In genomic region chr12:89106029-89106733, GRCm38 (mm10) we compare ENCODE assay signal across 8 mouse cellular contexts.
DNase-seq lines count a peak whose midpoint lies in the region; ATAC-seq and TF ChIP-seq lines count a peak whose summit lies in the region.

No protein-coding gene starts in this region.

- DNase-seq in 3T3-L1 (ENCODE audit: low read depth, low spot score), result peak; percentile 7
- peak; percentile 25 to 52 for DNase-seq in adrenal gland, postnatal 4 days (ENCODE audit: low spot score in 2 of 2)
- peak; percentile 75 for DNase-seq in embryonic facial prominence, embryonic 14.5 days (ENCODE audit: low spot score)
- DNase-seq in heart, postnatal 4 days, result peak; percentile 71
- peak; percentile 85 to 86 for DNase-seq in layer of hippocampus, adult 2 months (ENCODE audit: low spot score in 2 of 2)
- DNase-seq in liver, postnatal 0 days, result peak; percentile 40
- peak; percentile 47 for DNase-seq in ovary, postnatal 14 days (ENCODE audit: low spot score)
- DNase-seq in thymus, postnatal 36 days, result no peak

- H3K27me3 ChIP-seq in embryonic facial prominence, embryonic 14.5 days (replicated peaks; ENCODE audit: control insufficient read depth, insufficient read depth, low read length), result no peaks in the 10 kb centered on the region
- H3K27me3 ChIP-seq in liver, postnatal 0 days (ENCODE audit: insufficient read depth, low read length), result no peaks in the 10 kb centered on the region

- ATAC-seq in embryonic facial prominence, embryonic 14.5 days (ENCODE audit: low read depth), result peak; percentile 93
- ATAC-seq in liver, postnatal 0 days, result no peak

- 15% methylated on average over 9 of the region's 9 CpGs for WGBS in embryonic facial prominence, embryonic 14.5 days
- 15% methylated on average over 9 of the region's 9 CpGs for WGBS in liver, postnatal 0 days (ENCODE audit: insufficient replicate concordance)

- TF ChIP-seq EP300 in liver, postnatal 0 days (IDR thresholded peaks at IDR 0.05; ENCODE audit: low read depth), result no peak

- peak; percentile 88 for TF ChIP-seq CTCF in layer of hippocampus, adult 2 months (conservative IDR thresholded peaks at IDR 0.05)
- peak; percentile 69 for TF ChIP-seq CTCF in liver, postnatal 0 days (IDR thresholded peaks at IDR 0.05; ENCODE audit: low read depth)

- no peaks in the 10 kb centered on the region for H3K4me1 ChIP-seq in embryonic facial prominence, embryonic 14.5 days (ENCODE audit: control insufficient read depth, insufficient read depth, low read length)
- H3K4me1 ChIP-seq in liver, postnatal 0 days (ENCODE audit: insufficient read depth), result no peaks in the 10 kb centered on the region

- H3K27ac ChIP-seq in embryonic facial prominence, embryonic 14.5 days (replicated peaks; ENCODE audit: low read depth, low read length), result no peak overlapping the region
- H3K27ac ChIP-seq in layer of hippocampus, adult 2 months, result peak overlapping the region; percentile 91
- no peak overlapping the region for H3K27ac ChIP-seq in liver, postnatal 0 days (ENCODE audit: low read depth)

- no peaks in the 10 kb centered on the region for H3K36me3 ChIP-seq in embryonic facial prominence, embryonic 14.5 days (ENCODE audit: control insufficient read depth, insufficient read depth, low read length)
- no peaks in the 10 kb centered on the region for H3K36me3 ChIP-seq in liver, postnatal 0 days (replicated peaks; ENCODE audit: insufficient read depth, low read length)

- no peaks in the 10 kb centered on the region for H3K9me3 ChIP-seq in embryonic facial prominence, embryonic 14.5 days (ENCODE audit: control insufficient read depth, low read length)
- H3K9me3 ChIP-seq in liver, postnatal 0 days (ENCODE audit: low read length), result no peaks in the 10 kb centered on the region

- H3K9ac ChIP-seq in embryonic facial prominence, embryonic 14.5 days (ENCODE audit: low read depth, low read length), result no peak overlapping the region
- H3K9ac ChIP-seq in liver, postnatal 0 days (replicated peaks), result no peak overlapping the region

- 0 out of 2 replicates have a peak overlapping the region, but pooled peaks have one; percentile 1 for H3K4me3 ChIP-seq in embryonic facial prominence, embryonic 14.5 days (ENCODE audit: low read depth, low read length)
- peak overlapping the region; percentile 57 for H3K4me3 ChIP-seq in layer of hippocampus, adult 2 months
- H3K4me3 ChIP-seq in liver, postnatal 0 days (ENCODE audit: low read depth, low read length), result no peak overlapping the region

- H3K4me2 ChIP-seq in embryonic facial prominence, embryonic 14.5 days (ENCODE audit: low read depth, low read length), result peak overlapping the region; percentile 36; the same call in 1 of the 2 replicates
- H3K4me2 ChIP-seq in liver, postnatal 0 days (ENCODE audit: low read depth, low read length), result no peak overlapping the region

Comparison
In these comparisons a context has a peak if more than half of its experiments do, and no peak if none do; other contexts are left out.
1. DNase-seq: peak in 3T3-L1 (single experiment), adrenal gland, postnatal 4 days (2 of 2), embryonic facial prominence, embryonic 14.5 days (single experiment), heart, postnatal 4 days (single experiment), layer of hippocampus, adult 2 months (2 of 2), liver, postnatal 0 days (single experiment) and ovary, postnatal 14 days (single experiment); none in thymus, postnatal 36 days (0 of 2).